Mouse (Mus musculus): ENCODE measurements around the gene Ptpn3. TPM values are rescaled to one million over a fixed set of nuclear protein-coding genes. Genes with fewer than 3 reads are reported as not detected.

Ptpn3 gene
- total RNA-seq, 4 experiments from 2014 or later: 67.3 to 86.5 (median 79.2) TPM

DNA sequence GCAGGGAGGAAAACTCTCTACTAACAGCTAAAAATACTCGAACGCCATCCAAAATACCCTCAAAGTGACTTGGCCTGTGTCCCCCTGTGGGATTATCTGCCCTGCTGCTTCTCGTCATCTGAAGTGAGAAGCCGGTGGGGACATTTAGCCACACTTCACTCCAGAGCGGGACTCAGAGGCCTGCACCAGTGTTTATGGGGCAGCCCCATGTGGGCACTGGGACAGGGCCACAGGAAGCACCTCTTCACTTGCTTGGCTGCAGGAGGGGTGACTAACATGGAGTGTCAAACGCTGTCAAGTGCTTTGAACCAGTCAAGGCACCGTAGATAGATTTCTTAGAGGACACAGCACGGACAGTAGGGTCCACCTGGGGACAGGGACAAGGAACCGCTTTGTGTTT is 35.2 kb downstream of the Ptpn3 start:
- DNase-seq (ENCODE audit: low spot score in 2 of 2): no peak

DNA sequence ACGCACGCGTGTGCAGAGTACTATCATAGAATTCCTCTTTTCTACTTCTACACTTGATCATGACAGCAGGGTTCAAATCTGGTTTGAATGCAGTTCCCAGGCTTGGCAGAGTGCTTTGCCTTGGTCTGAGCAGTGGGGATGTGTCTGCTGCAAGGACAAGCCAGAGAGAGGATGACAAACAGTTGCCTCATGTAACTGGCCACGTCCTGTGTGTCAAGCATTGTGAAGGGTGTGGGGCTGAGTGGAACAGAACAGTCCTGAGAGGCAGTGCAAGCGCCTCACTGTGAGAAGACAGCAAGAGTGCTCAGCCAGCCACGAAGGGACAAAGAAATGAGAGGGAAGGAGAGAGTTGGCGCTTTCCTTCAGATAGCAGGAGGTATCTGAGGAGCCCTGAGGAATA is 37.9 kb downstream of the Ptpn3 start:
- no peak for DNase-seq (ENCODE audit: low spot score in 2 of 2)

DNA sequence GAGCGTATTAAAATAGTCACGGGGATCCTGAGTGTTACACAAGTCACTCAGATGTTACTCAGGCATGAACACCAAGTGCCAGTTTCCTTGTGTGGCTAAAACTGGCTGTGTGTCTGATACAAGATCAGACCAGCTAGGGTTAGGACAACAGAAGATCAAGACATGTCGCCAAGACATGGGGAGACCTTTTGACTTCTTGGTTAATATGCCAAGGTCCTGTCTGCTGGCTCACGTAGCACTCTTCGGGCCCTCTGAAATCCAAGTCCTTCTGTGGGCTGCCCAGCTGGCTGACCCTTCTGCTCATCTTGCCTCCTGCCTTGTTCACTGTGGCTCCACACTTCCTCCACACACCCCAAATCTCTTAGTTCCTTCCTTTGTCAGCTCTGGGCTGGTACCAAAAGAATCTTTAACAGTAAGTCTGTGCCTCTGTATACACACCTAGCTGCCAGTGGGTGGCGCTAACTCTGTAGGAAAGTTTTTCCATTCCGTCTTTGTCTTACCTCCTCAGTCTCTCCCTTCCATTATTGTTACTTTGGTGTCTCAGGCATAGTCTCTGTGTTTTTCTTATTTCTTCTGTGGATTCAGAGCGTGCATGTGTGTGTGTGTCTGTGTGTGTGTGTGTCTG is 38.5 kb downstream of the Ptpn3 start:
- no peak for DNase-seq (ENCODE audit: low spot score in 2 of 2)

DNA sequence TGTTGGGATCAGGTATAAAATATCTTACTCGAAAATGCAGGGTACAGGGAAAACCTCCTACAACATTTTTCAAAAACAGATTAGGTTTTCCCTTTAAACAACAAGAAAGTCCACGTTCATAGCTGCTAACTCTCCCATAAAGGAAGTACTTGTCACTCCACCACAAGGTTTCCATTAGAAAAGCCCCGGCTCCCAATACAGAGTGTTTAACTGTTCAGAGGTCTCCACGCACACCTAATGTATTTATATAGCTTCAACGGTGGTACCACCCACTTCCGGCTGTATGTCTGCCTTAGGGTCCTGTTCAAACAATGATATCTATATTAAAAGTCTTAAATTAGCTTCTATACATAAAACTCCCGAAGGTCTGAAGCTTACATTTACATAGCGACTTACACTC is 39.2 kb downstream of the Ptpn3 start:
- no peak for DNase-seq (ENCODE audit: low spot score in 2 of 2)

DNA sequence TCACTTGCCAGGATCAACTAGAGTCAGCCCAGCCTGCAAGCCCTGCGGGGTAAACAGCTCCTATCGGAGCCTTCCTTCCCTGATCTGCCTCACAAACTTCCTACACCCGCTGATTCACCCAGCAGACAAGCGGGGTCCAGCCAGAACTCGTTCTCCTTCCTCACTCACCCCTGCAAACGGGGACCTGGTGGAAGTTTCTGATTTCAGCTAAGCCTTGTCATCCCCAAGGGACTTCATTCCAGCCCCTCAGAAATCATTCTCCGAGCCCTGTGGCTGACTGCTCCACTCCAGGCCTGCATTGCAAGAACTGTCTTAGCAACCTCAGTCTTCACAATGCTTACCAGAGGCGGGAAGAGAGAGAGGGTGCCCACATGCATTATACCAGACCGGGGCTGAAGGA is 39.8 kb downstream of the Ptpn3 start:
- no peak for DNase-seq (ENCODE audit: low spot score in 2 of 2)

DNA sequence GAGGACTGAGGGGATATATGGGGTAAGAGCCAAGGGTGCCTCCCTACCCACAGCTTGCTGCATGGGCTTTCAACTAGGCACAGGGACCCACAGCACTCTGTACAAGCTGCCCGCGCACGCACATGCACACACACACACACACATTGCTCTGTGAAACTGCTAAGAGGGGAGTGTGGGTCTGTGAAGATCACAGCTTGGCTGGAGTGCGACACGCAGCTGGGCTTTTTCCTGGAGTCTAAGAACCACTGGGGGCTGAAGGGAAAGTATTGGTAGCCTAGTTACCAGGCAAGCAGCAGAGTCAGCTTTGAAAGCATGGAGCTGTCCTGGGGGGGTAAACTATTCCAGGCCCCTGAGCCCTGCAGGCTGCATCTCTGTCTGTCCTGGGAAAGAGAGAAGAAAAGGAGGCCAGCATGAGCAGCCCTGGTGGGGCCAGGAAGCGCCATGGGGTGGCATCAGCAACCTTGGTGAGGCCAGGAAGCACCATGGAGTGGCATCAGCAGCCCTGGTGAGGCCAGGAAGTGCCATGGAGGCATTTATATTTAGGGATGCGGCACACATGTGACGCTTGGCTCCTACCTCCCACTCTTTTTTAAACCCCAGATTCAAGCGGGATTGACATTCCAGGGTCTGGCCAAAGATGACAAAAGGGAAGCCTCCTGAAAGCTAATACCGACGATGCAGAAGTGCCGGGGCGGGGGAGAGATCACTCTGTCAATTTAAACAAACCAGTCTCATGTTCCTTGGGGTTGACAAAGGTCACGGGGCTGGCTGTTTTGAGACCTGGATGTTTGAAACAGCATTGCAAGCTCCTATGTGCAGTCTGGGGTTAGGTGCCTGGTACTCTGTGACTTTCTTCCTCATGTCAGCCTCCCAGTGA is 43.2 kb downstream of the Ptpn3 start:
- DNase-seq (ENCODE audit: low spot score in 2 of 2): no peak

DNA sequence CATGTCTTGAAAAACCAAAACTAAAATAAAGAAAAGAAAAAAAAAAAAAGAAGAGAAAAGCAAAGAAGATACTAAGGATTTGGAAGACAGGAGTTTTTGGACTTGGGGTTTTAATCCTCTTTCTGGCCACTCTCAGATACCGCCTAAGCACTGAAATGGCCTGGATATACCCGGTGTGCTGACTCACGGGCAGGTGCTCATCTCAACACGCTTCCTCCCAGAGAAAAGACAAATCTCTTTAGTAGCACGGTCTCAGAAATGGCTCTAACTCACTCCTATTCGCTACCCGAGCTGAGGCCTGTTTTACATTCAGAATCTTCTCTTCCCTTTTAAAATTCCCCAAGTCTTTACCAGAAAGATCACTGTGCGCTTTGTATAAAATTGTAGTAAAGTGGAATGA is 44.2 kb downstream of the Ptpn3 start:
- no peak for DNase-seq (ENCODE audit: low spot score in 2 of 2)

DNA sequence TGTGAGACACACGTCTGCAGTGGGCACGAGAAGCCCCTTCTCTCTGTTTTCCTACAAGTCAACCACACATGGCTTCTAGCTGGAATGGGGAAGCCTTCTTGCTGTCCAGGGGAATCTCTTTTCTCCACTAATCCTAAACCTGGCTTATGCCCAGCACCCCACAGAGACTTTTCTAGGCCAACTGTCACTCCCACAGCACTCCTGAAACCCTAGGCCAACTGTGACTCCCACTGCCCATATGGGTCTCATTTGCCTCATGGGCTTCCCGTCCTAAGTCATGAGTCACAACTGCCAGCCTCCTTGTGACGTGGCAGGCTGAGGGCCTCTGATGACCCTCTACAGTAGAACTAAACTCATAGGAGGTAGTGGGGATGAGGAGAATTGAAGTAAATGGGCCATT is 44.9 kb downstream of the Ptpn3 start:
- DNase-seq (ENCODE audit: low spot score in 2 of 2): no peak

DNA sequence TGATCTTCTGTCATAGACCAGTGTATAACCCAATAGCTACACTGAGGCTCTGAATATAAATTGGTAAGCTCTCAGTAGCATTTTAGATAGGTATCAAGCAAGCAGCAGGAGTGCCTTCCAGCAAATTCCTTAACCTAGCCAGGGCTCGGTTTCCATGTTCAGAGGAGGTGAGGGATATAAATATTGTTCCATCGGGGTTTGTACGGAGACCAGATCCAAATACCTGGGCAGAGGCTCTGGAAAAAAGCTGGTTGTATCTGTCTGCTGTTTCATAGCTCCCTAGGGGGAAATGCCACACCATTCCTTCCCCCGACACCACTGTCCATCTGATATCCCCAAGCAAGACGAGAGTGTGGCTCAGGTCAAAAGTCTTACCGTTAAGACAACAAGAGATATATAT is 47.2 kb downstream of the Ptpn3 start:
- DNase-seq (ENCODE audit: low spot score in 2 of 2): no peak

DNA sequence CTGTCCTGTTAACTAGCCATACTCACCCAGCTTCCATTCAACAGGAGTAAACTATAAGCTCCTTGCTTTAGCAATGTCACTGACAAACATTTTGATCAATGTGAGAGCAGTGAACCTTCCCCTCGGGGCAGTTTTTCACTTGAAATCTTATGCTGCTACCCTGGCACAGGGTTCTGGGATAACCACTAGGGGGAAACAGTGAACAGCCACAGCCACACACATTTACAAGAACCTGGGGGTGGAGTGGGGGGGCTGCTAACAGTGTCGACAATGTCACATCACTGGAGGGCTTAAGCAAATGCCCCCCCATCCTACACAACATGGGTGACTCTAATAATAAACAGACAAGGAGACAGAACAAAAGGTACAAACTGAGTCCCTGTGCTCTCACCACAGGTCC is 51.0 kb downstream of the Ptpn3 start:
- no peak for DNase-seq (ENCODE audit: low spot score in 2 of 2)

DNA sequence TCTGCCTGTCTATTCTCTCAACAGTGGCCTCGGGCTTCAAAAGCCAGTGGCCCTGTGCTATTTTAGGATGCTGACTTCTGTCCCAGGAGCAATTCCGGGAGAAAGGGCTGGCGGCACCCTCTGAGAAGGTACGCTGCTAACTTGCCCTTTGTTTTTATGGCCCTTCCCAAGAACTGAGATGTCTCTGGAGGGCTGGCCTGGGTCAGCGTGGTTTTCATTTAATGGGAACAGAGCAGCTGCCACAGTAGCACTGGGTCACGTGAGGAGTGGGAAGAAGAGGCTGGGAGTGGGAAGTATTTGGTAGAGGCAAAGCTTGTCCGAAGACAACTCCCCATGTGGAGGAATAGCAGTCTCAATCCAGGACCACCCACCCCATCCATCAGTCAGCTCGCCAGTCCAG is 52.5 kb downstream of the Ptpn3 start:
- DNase-seq (ENCODE audit: low spot score in 2 of 2): no peak

DNA sequence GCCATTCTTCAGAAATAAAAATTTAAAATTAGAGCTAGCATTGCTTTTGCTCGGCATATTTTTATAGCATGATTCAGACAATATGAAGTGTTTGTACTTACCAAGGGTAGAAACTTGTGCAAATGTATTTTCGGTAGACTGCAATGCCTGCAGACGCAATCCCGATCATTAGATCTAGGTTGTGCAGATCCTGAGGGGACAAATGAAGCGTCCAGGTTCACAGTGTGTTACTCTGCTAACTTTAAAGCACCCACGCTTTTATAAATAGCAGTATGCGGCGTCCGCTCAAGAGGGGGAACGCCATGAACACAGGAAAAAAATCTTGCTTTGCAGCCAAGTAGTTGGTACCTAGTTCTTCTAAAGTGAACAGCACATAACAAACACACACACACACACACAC is 56.8 kb downstream of the Ptpn3 start:
- no peak for DNase-seq (ENCODE audit: low spot score in 2 of 2)

DNA sequence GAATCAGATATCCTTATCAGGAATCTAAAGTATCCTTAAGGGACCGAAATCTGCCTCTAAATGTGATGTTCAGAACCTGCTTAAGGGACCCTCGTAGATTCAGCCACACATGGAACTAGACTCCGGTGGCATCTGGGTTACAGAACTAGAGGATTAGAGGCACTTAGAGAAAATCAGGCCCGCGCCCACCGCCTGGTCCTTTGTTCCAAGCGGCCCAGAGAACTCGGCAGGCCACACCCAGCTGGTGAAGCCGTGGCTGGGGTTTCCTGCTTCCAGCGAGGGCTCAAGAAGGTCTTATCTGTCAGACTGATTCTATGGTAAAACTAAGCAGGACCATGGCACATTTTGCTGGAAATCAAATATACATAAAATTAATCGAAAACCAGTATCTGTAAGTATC is 58.3 kb downstream of the Ptpn3 start:
- no peak for DNase-seq (ENCODE audit: low spot score in 2 of 2)

DNA sequence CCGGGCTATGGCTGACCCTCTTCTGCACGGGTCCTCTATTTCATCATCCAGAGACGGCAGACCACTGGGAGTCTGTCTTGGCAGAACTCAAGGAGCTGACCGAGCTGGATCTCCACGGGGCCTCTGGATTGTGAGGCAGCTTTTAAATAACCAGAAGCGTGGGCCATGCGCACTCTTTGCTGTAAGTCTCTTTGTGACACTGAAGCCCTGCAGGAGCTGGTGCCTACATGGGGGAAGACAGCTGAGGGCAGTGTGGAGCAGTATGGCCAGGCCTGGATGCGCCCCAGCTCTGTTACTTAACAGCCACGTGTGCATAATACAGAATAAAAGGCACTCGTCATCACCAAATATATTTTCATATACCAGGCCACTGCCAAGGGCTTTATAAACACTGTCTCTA is 60.7 kb downstream of the Ptpn3 start:
- no peak for DNase-seq (ENCODE audit: low spot score in 2 of 2)

DNA sequence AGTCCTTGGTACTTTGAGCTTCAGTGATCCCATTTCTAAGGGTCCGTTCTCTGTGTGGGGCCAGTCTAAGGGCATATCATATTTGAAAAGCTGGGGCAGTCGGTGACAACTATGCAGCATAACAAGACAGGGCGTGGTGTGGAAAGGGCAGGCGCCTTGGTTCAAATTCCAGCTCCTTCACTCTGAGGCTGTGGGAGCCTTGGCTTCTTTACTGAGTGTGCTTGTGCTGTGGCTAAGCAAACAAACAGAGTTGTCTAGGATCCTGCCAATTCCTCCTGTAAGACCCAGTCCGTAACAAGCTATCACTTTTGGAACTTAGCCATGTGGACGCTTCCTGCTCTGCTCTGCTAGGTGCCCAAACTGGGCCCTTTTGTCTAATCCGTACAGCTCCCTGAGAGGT is 61.5 kb downstream of the Ptpn3 start:
- DNase-seq (ENCODE audit: low spot score in 2 of 2): no peak

DNA sequence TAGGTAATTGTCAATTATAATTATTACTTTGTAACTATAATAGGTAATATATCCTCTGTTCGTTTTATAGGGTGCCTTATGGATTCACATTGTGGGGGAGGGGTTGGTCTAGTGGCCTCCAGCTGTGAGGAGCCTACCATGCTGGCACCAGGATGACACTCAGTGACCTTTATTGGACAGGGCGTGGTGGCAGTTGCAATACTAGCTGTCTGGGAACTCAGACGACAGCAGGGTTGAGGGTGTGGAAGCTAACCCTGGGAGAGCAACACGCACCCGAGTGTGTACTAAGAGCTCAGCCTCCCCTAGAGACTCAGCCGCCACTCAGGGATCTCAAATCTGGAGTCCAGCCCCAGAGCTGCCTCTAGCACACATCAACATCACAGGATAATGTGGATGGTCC is 62.5 kb downstream of the Ptpn3 start:
- DNase-seq (ENCODE audit: low spot score in 2 of 2): no peak

DNA sequence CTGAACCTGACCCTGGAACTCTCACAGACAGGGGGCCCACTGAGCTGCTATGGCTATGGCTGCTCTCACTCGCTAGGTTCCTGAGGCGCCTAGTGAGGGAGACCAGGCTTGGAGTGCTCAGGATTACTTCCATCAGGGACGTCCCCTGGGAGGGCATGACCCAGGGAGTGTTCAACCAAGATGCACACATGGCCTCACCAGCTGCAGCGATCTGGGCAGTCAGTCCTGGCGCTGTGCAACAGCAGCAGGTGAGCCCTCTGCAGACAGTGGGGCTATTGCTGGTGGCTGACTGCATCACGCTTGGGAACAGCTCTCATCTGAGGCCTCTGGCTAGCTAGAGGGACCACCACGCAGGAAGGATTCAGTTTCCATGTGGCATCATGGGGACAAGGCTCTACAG is 63.5 kb downstream of the Ptpn3 start:
- no peak for DNase-seq (ENCODE audit: low spot score in 2 of 2)

DNA sequence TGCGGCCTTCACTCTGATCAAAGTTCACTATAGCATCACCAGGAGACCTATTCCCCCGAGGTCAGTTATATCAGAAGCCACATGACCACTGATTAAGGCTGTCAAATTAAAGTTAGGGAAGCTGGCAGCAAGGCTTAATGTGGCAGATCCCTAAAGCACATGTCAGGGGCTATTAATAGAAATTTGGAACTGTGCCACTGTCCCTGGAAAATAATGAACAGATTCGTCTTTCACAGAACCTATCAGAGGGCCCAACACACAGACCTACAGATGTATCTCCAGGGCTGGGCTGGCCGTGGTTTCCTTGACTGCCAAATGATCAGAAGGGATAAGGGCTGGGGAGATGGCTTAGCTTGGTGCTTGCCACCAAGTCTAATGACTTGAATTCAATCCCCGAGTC is 65.1 kb downstream of the Ptpn3 start:
- no peak for DNase-seq (ENCODE audit: low spot score in 2 of 2)

DNA sequence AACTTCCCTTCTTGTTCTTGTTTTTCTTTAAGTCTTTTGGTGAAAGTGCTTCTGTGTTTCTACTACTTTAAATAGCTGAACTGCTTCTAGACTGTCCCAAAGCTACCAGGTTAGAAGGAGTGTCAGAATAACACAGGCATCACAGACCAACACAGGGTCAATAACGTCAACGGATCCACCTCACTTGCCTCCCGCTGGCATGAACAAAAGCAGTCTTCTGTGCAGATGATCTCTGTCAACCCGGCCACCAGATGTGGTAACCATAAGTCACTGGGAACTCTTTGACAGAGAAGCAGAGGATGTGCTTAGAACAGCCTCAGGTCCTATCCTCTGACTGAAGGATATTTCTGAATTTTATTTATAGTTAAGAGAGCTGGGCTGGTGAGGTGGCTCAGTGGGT is 65.9 kb downstream of the Ptpn3 start:
- no peak for DNase-seq (ENCODE audit: low spot score in 2 of 2)

DNA sequence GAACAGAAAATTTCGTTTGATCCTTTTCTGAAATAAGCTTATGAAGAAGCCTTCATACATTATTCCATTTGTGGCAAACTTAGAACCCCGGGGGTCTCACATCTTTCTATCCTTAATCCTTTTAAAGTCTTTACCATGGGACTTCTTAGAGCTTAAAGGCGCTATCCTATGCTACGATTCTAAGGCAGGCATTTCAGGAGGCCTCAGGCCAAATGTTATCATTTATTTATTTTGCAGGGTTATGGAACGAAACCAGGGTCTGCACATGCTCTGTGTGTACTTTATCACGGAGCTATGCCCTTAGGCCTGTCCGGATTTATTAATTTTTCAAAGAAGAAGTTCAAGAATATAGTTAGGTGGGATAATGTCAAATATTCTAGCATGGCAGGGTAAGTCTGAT is 67.3 kb downstream of the Ptpn3 start:
- no peak for DNase-seq (ENCODE audit: low spot score in 2 of 2)

DNA sequence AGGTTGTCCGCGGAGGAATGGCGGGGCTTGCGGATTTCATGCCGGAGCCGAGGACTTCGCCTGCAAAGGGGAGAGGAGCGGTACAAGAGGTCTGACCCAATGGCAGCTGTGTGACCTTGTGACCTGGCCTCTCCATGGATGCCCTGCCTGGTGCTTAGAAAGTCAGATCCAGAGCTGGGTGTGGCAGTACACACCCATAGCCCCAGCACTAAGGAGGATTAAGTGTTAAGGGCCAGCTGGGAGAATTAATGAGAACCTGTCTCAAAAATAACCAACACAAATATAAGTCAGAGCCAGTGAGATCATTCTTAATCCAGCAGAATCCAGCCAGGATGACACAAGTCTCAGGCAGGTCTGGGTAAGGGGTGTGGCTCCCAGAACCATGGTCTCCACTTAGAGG is 69.2 kb downstream of the Ptpn3 start:
- DNase-seq (ENCODE audit: low spot score in 2 of 2): no peak

DNA sequence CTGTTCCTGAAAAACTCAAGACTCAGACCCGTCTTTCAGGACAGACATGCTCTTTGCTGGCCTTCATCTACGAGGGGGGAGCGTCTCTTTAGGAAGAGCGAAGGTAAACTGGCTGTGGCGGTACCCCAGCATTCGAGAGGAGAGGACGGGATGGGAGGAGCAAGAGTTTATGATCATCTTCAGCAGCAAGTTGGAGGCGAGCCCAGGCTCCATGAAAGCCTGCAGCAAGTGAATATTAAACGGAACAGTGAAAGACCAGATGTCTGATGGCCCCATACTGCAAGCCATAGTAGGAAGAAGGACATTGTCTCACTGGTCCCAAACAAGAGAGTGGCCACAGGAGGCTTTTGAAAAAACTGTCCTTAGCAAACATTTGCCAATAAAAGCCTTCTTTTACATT is 70.3 kb downstream of the Ptpn3 start:
- DNase-seq (ENCODE audit: low spot score in 2 of 2): no peak

DNA sequence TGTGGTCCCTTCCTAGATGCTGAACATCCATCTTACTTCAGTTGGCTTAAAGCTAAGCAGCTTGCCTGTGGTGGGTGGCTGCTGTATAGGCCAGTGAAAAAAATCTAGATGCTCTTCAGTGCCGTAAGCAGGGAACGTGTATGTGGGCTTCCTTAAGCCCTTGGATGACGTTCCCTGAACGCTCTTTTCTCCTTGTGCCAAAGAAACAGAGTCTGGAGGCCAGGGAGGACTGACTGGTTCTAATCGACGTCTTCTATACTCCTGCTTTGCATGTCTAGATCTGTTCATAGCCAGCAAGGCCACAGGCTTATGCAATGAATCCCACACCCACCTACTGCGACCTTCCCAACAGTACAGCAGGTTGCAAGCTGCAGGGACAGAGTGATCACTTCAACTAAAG is 71.3 kb downstream of the Ptpn3 start:
- no peak for DNase-seq (ENCODE audit: low spot score in 2 of 2)

Measured in layer of hippocampus, adult 8-10 months (tissue).